Mouse (Mus musculus) limb, embryonic 11.5 days (tissue): ENCODE measurements around the gene Sept1. TPM values are rescaled to one million over a fixed set of nuclear protein-coding genes. Genes with fewer than 3 reads are reported as not detected.

Experiments used
- ATAC-seq: fragments of 200-750 bp; cut with Nextera tagmentation; 2 replicates; pipeline ENCODE4 v1.8.0; 2017; ENCODE audit warnings: low read depth; ENCODE audit not compliant: insufficient number of reproducible peaks, low FRiP score, low TSS enrichment
- DNase-seq: peaks from one replicate; pipeline ENCODE4 v3.0.0-alpha.2; 2015; ENCODE audit warnings: low spot score
- H3K27ac ChIP-seq: fragments of 300-500 bp; sonication (generic); replicated peaks from 2 replicates; pipeline ENCODE4 v1.5.1; 2014; ENCODE audit warnings: low read depth, mild to moderate bottlenecking, low read length
- H3K27me3 ChIP-seq: fragments of 300-500 bp; sonication (generic); 2 replicates; pipeline ENCODE4 v1.6.1; 2014; ENCODE audit warnings: mild to moderate bottlenecking, low read length, mixed read lengths; ENCODE audit not compliant: control insufficient read depth, insufficient read depth
- H3K36me3 ChIP-seq: fragments of 300-500 bp; sonication (generic); 2 replicates; pipeline ENCODE4 v1.6.1; 2014; ENCODE audit warnings: mild to moderate bottlenecking, low read length, moderate library complexity, mixed read lengths; ENCODE audit not compliant: control insufficient read depth, insufficient read depth
- H3K4me1 ChIP-seq: fragments of 300-500 bp; sonication (generic); 2 replicates; pipeline ENCODE4 v1.6.1; 2014; ENCODE audit warnings: low read length, mixed read lengths; ENCODE audit not compliant: control insufficient read depth, insufficient read depth
- H3K4me2 ChIP-seq: fragments of 300-500 bp; sonication (generic); 2 replicates; pipeline ENCODE4 v1.6.1; 2014; ENCODE audit warnings: low read depth, mild to moderate bottlenecking, moderate library complexity; ENCODE audit not compliant: severe bottlenecking
- H3K4me3 ChIP-seq: fragments of 300-500 bp; sonication (generic); 2 replicates; pipeline ENCODE4 v1.5.1; 2014; ENCODE audit warnings: low read depth, low read length
- H3K9ac ChIP-seq: fragments of 300-500 bp; sonication (generic); 2 replicates; pipeline ENCODE4 v1.6.1; 2014; ENCODE audit warnings: mild to moderate bottlenecking, low read length
- H3K9me3 ChIP-seq: fragments of 300-500 bp; sonication (generic); 2 replicates; pipeline ENCODE4 v1.6.1; 2016; ENCODE audit warnings: low read length; ENCODE audit not compliant: control insufficient read depth
- WGBS: fragments of 180-500 bp; shearing (Covaris S2); extraction: QIAGEN DNeasy Blood & Tissue Kit; methylation state at CpG from one replicate; pipeline ENCODE4 v1.1.7; 2014; 5-methylcytosine and 5-hydroxymethylcytosine counted together
- polyA plus RNA-seq: library from polyadenylated mRNA; unstranded; fragments of >200 nt; fragmentation: Nextera tagmentation; extraction: Ambion mirVana; gene quantifications from 2 replicates; pipeline ENCODE4 v1.2.1, GENCODE M21; 2014

Gene Sept1
- polyA plus RNA-seq, 1 experiment from 2014 or later, result 23.1 TPM

- WGBS, result under 1% methylated on average over 53 of the region's 53 CpGs
- H3K9ac ChIP-seq, result peak overlapping the region; percentile 84
- H3K4me3 ChIP-seq, result peak overlapping the region; percentile 92
- peaks cover 13% of the 10 kb centered on the region for H3K4me1 ChIP-seq
- peak overlapping the region; percentile 96 for H3K4me2 ChIP-seq
- H3K27me3 ChIP-seq, result no peaks in the 10 kb centered on the region
- peak; percentile 7; the same call in 1 of the 2 replicates for ATAC-seq
- peak; percentile 56 for DNase-seq
- H3K36me3 ChIP-seq, result peaks cover 10% of the 10 kb centered on the region; the same call in 1 of the 2 replicates
- H3K27ac ChIP-seq, result peak overlapping the region; percentile 86
- H3K9me3 ChIP-seq, result no peaks in the 10 kb centered on the region
Observed at GRCm38 (mm10) chr7:127207374-127208294, 25.3 kb downstream of the Sept1 start.

DNA sequence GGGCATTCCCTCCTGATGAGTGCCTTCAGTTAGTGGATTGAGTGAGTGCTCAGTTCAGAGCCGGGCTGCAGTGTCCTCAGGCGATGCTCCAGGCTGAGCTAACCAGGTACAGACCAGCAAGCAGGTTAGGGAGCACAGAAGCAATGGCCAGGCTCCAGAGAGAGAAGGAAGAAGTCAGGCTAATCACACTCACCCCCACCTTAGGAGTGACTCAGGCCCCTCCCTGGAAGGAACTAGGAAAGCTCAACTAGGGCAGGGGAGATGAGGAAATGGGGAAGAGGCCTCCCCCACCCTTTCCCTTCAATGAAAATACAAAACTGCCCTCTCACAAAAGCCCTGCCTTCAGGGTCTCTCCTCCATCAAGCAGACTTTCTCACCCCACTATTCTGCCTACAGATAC is 26.3 kb downstream of the Sept1 start:
- H3K9me3 ChIP-seq, result no peaks in the 10 kb centered on the region
- peaks cover 13% of the 10 kb centered on the region for H3K4me1 ChIP-seq
- peak overlapping the region; percentile 96 for H3K4me2 ChIP-seq
- no peak for DNase-seq
- H3K27me3 ChIP-seq, result no peaks in the 10 kb centered on the region
- peak overlapping the region; percentile 84; the same call in 1 of the 2 replicates for H3K9ac ChIP-seq
- peak overlapping the region; percentile 92 for H3K4me3 ChIP-seq
- no peak overlapping the region for H3K27ac ChIP-seq
- ATAC-seq, result no peak
- peaks cover 10% of the 10 kb centered on the region; the same call in 1 of the 2 replicates for H3K36me3 ChIP-seq
- 60% methylated on average over 2 of the region's 2 CpGs for WGBS

DNA sequence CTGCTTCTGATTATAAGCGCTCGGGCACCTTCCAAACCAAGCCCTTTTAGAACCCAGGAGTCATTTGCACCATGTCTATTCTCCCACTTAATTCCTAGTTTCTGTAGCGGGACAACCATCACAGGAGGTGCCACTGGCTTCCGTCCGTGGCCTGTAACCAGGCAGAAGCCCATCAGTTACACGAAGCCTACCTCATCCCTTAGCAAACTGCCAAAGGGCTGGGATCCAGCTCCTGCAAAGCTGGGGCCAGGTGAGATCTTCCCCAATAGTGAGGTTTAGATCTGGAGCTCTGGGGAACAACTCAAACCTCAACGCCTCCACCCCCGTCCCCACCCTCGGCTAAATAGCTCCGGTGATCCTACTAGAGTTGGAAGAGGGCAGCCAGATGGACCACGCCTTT is 36.4 kb downstream of the Sept1 start:
- Histone ChIP-seq H3K9me3 (no peaks in the 10 kb centered on the region), H3K9ac (peak overlapping the region; percentile 83), H3K27ac (peak overlapping the region; percentile 91; the same call in 1 of the 2 replicates), H3K4me1 (peaks cover 14% of the 10 kb centered on the region), H3K27me3 (no peaks in the 10 kb centered on the region), H3K36me3 (peaks cover 45% of the 10 kb centered on the region), H3K4me2 (peak overlapping the region; percentile 52), H3K4me3 (peak overlapping the region; percentile 72)
- ATAC-seq (no peak), DNase-seq (no peak)
- WGBS, result 65% methylated on average over 11 of the region's 11 CpGs

DNA sequence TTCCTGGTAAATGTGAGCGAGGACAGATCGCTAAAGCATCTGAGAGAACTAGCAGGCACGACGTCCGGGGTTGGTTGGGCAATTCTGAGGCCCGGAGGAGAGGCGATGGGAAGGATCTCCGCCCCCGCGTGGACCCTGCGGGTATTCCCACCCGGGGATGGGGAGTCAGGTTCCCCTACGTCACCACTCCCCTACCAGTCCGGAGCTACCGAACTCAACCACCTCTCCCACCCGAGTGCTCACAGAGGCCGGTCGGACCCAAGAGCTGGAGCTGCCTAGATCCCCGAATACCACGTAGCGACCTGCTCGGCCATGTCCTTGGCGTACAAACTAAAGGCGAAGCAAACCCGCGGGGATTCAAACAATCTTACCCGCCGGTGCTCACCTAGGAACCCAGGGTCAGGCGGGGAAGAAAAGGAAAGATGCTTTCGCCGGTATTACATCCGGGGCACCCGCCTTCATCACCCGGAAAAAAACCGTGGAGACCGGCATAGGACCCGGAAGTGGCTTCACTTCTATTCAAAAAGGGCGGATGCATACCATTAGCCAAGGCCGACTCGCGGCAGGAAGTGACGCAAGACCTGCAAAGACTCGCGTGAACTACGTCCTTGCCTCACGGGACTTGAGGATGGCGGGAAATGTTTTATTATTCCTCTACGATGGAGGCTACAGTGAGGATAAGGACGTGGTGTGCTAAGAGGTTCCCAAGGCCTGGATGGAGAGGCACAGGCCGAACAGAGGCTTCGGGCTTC is 37.2 kb downstream of the Sept1 start, which contains the start of gene Cd2bp2:
Gene Cd2bp2 (minus strand): TSS at position 507 of the 752 bp plus-strand sequence.
- Histone ChIP-seq H3K4me3 (peak within 1 kb of the TSS; percentile 72), H3K9ac (peak within 1 kb of the TSS; percentile 87), H3K4me2 (peak within 1 kb of the TSS; percentile 89), H3K27ac (peak within 1 kb of the TSS; percentile 91), H3K36me3 (peaks cover 42% of the 10 kb centered on the region), H3K27me3 (no peaks in the 10 kb centered on the region), H3K9me3 (no peaks in the 10 kb centered on the region), H3K4me1 (peaks cover 14% of the 10 kb centered on the region)
- WGBS, result under 1% methylated on average over 51 of the region's 51 CpGs
- DNase-seq, result peak; percentile 96
- peak; percentile 96 for ATAC-seq

GRCm38 (mm10) chr7:127194633-127195029 is 38.3 kb downstream of the Sept1 start:
- DNase-seq (no peak), ATAC-seq (no peak)
- H3K4me2 ChIP-seq, result peak overlapping the region; percentile 89
- H3K27me3 ChIP-seq, result no peaks in the 10 kb centered on the region
- H3K36me3 ChIP-seq, result peaks cover 39% of the 10 kb centered on the region
- peak overlapping the region; percentile 72 for H3K4me3 ChIP-seq
- peaks cover 14% of the 10 kb centered on the region for H3K4me1 ChIP-seq
- WGBS, result 83% methylated on average over 7 of the region's 7 CpGs
- H3K9me3 ChIP-seq, result no peaks in the 10 kb centered on the region
- H3K9ac ChIP-seq, result peak overlapping the region; percentile 87
- no peak overlapping the region; the same call in 1 of the 2 replicates for H3K27ac ChIP-seq

- peaks cover 39% of the 10 kb centered on the region for H3K36me3 ChIP-seq
- H3K27ac ChIP-seq, result no peak overlapping the region
Observed at GRCm38 (mm10) chr7:127194011-127194632, 38.8 kb downstream of the Sept1 start.

DNA sequence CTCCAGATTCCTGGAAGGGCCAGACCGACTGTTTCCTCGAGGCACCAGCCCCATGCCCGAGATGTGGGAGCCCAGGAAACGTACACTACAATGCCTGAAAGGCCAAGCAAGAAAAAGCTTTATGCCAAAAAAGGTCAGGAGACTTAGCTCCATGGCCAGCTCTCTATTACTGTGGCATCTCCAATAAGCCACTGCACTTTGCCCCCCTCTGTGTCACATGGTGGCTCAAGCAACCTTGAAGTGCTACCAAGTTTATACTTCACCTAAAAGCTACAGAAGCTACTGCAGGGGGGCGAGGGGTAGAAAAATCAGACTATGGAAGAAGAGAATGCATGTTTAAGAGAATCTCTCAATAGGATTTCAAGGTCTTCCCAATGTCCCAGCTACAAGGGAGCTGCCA is 39.9 kb downstream of the Sept1 start:
- DNase-seq (no peak), ATAC-seq (no peak)
- H3K36me3 ChIP-seq, result peaks cover 27% of the 10 kb centered on the region

More at GRCm38 (mm10) chr7:127194011-127194632, 38.8 kb downstream of the Sept1 start:
- Histone ChIP-seq H3K4me2 (peak overlapping the region; percentile 89), H3K4me1 (peaks cover 14% of the 10 kb centered on the region), H3K4me3 (0 out of 2 replicates have a peak overlapping the region, but pooled peaks have one; percentile 6), H3K27me3 (no peaks in the 10 kb centered on the region), H3K9ac (peak overlapping the region; percentile 87), H3K9me3 (no peaks in the 10 kb centered on the region)
- ATAC-seq, result no peak
- 95% methylated on average over 17 of the region's 17 CpGs for WGBS
- DNase-seq, result no peak

More for the DNA sequence above, 39.9 kb downstream of the Sept1 start:
- WGBS, result 94% methylated on average over 5 of the region's 5 CpGs
- Histone ChIP-seq H3K9ac (no peak overlapping the region), H3K4me3 (no peak overlapping the region), H3K4me1 (peaks cover 14% of the 10 kb centered on the region), H3K9me3 (no peaks in the 10 kb centered on the region), H3K27me3 (no peaks in the 10 kb centered on the region), H3K27ac (no peak overlapping the region), H3K4me2 (0 out of 2 replicates have a peak overlapping the region, but pooled peaks have one; percentile 1)
